Comparison of ENCODE assay signal across 9 mouse cellular contexts in genomic region chr10:75059396-75059795, GRCm38 (mm10). TPM values are rescaled to one million over a fixed set of nuclear protein-coding genes. Genes with fewer than 3 reads are reported as not detected.
DNase-seq lines count a peak whose midpoint lies in the region; ATAC-seq and TF ChIP-seq lines count a peak whose summit lies in the region.
"Had no signal": no experiment of that assay in that cellular context is flagged by ENCODE, and none has a peak within 500 bp of the region (broad histone marks: within the 10 kb centered on the region; RNA-seq: fewer than 3 reads in every experiment).

No protein-coding gene starts in this region.

- peak overlapping the region; percentile 97 for H3K4me2 ChIP-seq in limb, embryonic 13.5 days (replicated peaks)
- peak overlapping the region; percentile 99 for H3K4me2 ChIP-seq in midbrain, embryonic 14.5 days (ENCODE audit: low read length)

- H3K4me3 ChIP-seq in kidney, adult 2 months (ENCODE audit: insufficient read depth, low read depth, low read length) = no peak overlapping the region
- H3K4me3 ChIP-seq in limb, embryonic 13.5 days = peak overlapping the region; percentile 89
- peak overlapping the region; percentile 87 for H3K4me3 ChIP-seq in midbrain, embryonic 14.5 days (replicated peaks; ENCODE audit: low read depth, low read length)

- H3K36me3 ChIP-seq in kidney, adult 2 months (ENCODE audit: control insufficient read depth, insufficient read depth, low read length) = no peaks in the 10 kb centered on the region
- H3K36me3 ChIP-seq in limb, embryonic 13.5 days = peaks cover 2% of the 10 kb centered on the region
- H3K36me3 ChIP-seq in midbrain, embryonic 14.5 days (ENCODE audit: control insufficient read depth, insufficient read depth, low read length) = no peaks in the 10 kb centered on the region
- H3K36me3 ChIP-seq: G1E had no signal

- H3K27me3 ChIP-seq in kidney, adult 2 months (replicated peaks; ENCODE audit: control insufficient read depth, insufficient read depth, low read length) = no peaks in the 10 kb centered on the region
- H3K27me3 ChIP-seq in limb, embryonic 13.5 days = no peaks in the 10 kb centered on the region
- H3K27me3 ChIP-seq in midbrain, embryonic 14.5 days (ENCODE audit: control insufficient read depth, insufficient read depth, low read length) = no peaks in the 10 kb centered on the region

- no peak overlapping the region for H3K9ac ChIP-seq in limb, embryonic 13.5 days
- H3K9ac ChIP-seq in midbrain, embryonic 14.5 days (replicated peaks; ENCODE audit: low read length) = no peak overlapping the region

- ATAC-seq in limb, embryonic 13.5 days (ENCODE audit: low FRiP score, low read depth) = no peak
- no peak for ATAC-seq in midbrain, embryonic 14.5 days (ENCODE audit: low FRiP score, low TSS enrichment)

- peak; percentile 65 for DNase-seq in ovary, postnatal 36 days (ENCODE audit: low spot score)
- no peak for DNase-seq in ovary, postnatal 10 days (ENCODE audit: low spot score)
- peak; percentile 75 for DNase-seq in embryo, embryonic 9.5 days (ENCODE audit: extremely low spot score)
- DNase-seq in heart, adult 8-10 months (ENCODE audit: low spot score) = peak; percentile 88
- peak; percentile 88 for DNase-seq in kidney, adult 2 months
- peak; percentile 89 for DNase-seq in midbrain, embryonic 14.5 days
- DNase-seq in spleen, postnatal 36 days (ENCODE audit: low spot score in 2 of 2) = peak; percentile 74 to 75

- no peak overlapping the region for H3K27ac ChIP-seq in kidney, adult 2 months (ENCODE audit: insufficient read depth, low read depth, low read length)
- H3K27ac ChIP-seq in limb, embryonic 13.5 days = no peak overlapping the region
- H3K27ac ChIP-seq in midbrain, embryonic 14.5 days (replicated peaks; ENCODE audit: low read depth, low read length) = peak overlapping the region; percentile 41; the same call in 1 of the 2 replicates

- H3K9me3 ChIP-seq in limb, embryonic 13.5 days = no peaks in the 10 kb centered on the region
- H3K9me3 ChIP-seq in midbrain, embryonic 14.5 days (ENCODE audit: control insufficient read depth, low read length) = no peaks in the 10 kb centered on the region

- 2% methylated on average over 11 of the region's 11 CpGs for WGBS in kidney, adult 2 months
- WGBS in limb, embryonic 13.5 days = 1% methylated on average over 11 of the region's 11 CpGs
- under 1% methylated on average over 11 of the region's 11 CpGs for WGBS in midbrain, embryonic 14.5 days

- H3K4me1 ChIP-seq in kidney, adult 2 months (ENCODE audit: control insufficient read depth, insufficient read depth, low read length) = peaks cover 15% of the 10 kb centered on the region; the same call in 1 of the 2 replicates
- peaks cover 38% of the 10 kb centered on the region for H3K4me1 ChIP-seq in limb, embryonic 13.5 days
- peaks cover 54% of the 10 kb centered on the region for H3K4me1 ChIP-seq in midbrain, embryonic 14.5 days (ENCODE audit: control insufficient read depth, insufficient read depth, low read length)

- no peak for TF ChIP-seq POLR2A in kidney, adult 2 months (IDR thresholded peaks at IDR 0.05; ENCODE audit: low read depth, low read length)

- TF ChIP-seq CTCF in kidney, adult 2 months (conservative IDR thresholded peaks at IDR 0.05; ENCODE audit: insufficient read depth, insufficient read length, low read depth, low read length) = peak; percentile 95

RNA-seq across cellular contexts. Expression of gene Bcr, which starts 1.0 kb away (rescaled TPM):
- 10 to 100 TPM in 2 of 4 experiments, 1 to 10 TPM in 2; 8.0 to 13.3 (median 9.5) TPM for total RNA-seq in heart, adult 8-10 months (2022)
- 28.4 and 28.7 TPM in 2 replicates for polyA plus RNA-seq in kidney, adult 2 months (2012; rRNA removed)
- 7.7 and 9.1 TPM in 2 replicates for polyA plus RNA-seq in limb, embryonic 13.5 days (2015; fragmentation: Nextera tagmentation; extraction: Ambion mirVana)
- polyA plus RNA-seq in midbrain, embryonic 14.5 days (2014; fragmentation: Nextera tagmentation; extraction: Ambion mirVana) = 20.9 and 22.8 TPM in 2 replicates
- polyA plus RNA-seq: G1E had no signal

RNA-seq across cellular contexts. Expression of gene Rab36, which starts 22.5 kb away (rescaled TPM):
- total RNA-seq in heart, adult 8-10 months (2022) = under 1 TPM; 0.46 to 0.97 (median 0.77) TPM
- polyA plus RNA-seq in kidney, adult 2 months (2012; rRNA removed) = 9.5 and 9.9 TPM in 2 replicates
- polyA plus RNA-seq in limb, embryonic 13.5 days (2015; fragmentation: Nextera tagmentation; extraction: Ambion mirVana) = 11.2 and 11.6 TPM in 2 replicates
- polyA plus RNA-seq in midbrain, embryonic 14.5 days (2014; fragmentation: Nextera tagmentation; extraction: Ambion mirVana) = 14.3 and 16.1 TPM in 2 replicates
- polyA plus RNA-seq: G1E had no signal

RNA-seq across cellular contexts. Expression of gene Rsph14, which starts 27.0 kb away (rescaled TPM):
- not detected for total RNA-seq in heart, adult 8-10 months (2022)
- not detected in 2 replicates for polyA plus RNA-seq in kidney, adult 2 months (2012; rRNA removed)
- not detected in 2 replicates for polyA plus RNA-seq in limb, embryonic 13.5 days (2015; fragmentation: Nextera tagmentation; extraction: Ambion mirVana)
- polyA plus RNA-seq in midbrain, embryonic 14.5 days (2014; fragmentation: Nextera tagmentation; extraction: Ambion mirVana) = 0.68 and 1.2 TPM in 2 replicates
- polyA plus RNA-seq: G1E had no signal
